Mouse (Mus musculus) bone marrow, adult 2 months (tissue): Measurements from ENCODE around the gene Mxi1.

Experiments
- CTCF ChIP-seq: fragments of 200-500 bp; IDR thresholded peaks from 2 replicates; pipeline ENCODE4 v1.5.1; 2011; ENCODE audit warnings: low read length, control low read depth; ENCODE audit not compliant: control insufficient read depth, insufficient read depth
- POLR2A ChIP-seq: fragments of 200-500 bp; IDR thresholded peaks from 2 replicates; pipeline ENCODE4 v1.6.1; 2011; ENCODE audit warnings: low read depth, mild to moderate bottlenecking, control low read depth, low read length, borderline replicate concordance; ENCODE audit not compliant: control insufficient read depth

DNA sequence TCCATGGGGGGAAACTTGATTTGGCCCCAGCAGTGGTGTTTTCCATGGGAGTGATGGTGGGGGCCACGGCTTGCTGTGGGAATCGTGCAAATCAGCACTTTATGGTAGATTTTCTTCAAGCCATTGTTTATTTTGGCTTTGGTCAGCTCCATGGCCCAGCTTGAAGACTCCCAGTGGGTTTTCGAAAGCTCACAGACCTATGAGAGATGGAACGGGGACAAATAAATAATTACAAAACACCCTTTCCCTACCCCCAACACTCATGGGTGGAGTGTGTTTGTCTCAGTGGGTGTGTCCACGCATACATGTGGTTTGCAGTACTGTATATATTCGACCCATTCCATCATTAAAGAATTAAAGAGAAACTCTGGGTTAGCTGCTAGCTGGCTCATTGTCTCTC lies 3.1 kb upstream of the Mxi1 start:
- TF ChIP-seq CTCF: no peak
- no peak for TF ChIP-seq POLR2A
